Mouse (Mus musculus) gastrocnemius, adult 8-10 months (tissue): ENCODE results near the gene Cdk5rap3. TPM values are rescaled to one million over a fixed set of nuclear protein-coding genes. Genes with fewer than 3 reads are reported as not detected.

ENCODE experiments used
- DNase-seq, 2 experiments: peaks; one replicate each; pipeline ENCODE4 v3.0.0; 2022; ENCODE audit warnings: low spot score in 2 of 2
- total RNA-seq, 4 experiments: library from RNA; stranded (reverse); gene quantifications; 2 replicates each; pipeline ENCODE4 v1.2.4; 2022

The Cdk5rap3 gene
- total RNA-seq: 10 to 100 TPM; 23.0 to 30.7 (median 27.9) TPM

DNA sequence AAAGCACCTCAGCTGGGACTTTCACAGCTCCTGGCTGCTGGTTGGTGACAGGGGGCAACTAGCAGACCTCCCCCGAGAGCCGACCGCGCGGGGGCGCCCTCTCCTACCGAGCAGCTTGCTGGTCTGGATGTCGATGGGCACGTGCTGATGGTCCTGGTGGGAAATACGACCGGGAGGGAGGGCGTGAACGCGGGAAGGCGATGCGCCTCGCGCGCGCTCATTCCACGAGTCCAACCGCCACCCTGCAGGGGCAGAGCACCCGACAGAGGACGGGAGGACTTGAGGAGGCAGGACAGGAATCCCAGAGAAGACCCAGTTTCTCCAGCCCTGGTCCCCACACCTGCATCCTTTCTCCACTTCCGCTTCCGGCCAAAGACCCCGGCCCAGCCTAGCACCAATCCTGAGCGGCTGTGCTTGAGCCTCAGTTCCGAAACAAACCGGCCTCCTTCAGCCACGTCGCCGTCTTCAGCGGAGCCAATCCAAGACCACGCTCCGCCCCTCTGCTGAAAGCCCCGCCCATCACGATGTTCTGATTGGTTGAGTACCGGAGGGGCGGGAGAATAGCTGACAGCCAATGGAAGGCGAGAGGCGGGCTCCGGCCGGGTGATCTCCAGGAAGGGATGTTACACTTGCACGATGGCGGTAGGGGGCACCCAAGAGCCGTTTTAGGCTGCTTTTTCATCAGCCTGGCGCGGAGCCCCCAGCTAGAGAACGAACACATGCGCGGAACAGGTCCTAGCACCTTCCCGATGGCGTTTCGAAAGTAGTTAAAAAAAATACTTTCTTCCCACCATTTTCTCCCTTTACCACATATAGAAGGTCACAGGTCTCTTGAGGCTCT lies at the start of gene Cdk5rap3:
Gene Cdk5rap3 (minus strand): TSS at position 453 of the 841 bp plus-strand sequence.
- peak; percentile 98 for DNase-seq

DNA sequence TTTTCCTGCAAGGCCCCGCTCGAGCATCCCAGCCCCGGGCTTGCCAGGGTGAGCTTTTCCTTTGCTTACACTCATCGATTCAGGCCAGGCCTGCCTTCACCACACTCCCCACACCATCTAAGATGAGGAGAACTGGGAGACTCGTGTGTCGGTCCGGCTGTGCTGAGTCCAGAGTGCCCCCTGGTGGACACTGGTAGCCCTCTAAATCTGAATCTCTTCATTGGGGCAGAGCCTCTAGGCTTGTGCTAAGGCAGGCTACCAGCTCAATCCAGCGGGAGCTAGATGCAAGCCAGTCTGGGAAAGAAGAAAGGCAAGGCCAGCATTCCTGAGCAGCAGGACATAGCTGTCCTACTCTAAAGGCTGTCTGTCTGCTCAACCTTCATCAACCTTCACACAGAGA lies 47.3 kb upstream of the Cdk5rap3 start:
- DNase-seq: peak; percentile 86

DNA sequence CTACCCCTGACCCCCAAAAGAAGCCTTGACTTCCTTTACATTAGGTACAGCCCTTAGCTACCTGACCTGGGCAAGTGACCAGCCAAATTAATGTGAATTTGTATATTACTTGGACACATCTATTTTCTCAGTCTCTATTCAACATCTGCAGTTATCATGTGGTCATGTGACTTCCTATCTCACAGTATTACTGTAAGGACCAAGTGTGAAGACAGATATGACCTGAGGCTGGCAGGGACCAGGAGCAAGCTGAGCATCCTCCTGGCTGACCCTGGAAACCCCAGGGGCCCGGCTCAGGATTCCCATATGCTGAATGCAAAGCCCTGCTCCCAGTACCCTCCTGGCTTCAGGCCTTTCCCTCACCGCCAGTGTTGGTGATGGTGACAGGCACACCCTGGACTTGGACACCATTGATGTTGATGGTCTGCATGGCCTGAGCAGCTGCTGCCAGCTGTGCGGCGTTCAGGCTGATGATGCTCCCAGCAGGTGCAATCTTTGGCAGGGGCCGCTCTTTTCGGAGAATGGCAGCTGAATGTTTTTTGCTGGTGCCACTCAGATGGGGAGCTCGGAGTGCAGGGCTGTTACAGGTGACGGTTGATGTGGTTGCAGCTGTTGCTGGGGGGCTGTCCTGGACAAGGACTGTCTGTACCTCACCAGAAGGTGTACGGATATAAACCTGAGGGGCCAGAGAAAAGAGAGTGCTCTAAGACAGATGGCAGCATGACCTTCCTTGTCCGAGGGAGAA lies 40.9 kb upstream of the Cdk5rap3 start:
- no peak for DNase-seq

DNA sequence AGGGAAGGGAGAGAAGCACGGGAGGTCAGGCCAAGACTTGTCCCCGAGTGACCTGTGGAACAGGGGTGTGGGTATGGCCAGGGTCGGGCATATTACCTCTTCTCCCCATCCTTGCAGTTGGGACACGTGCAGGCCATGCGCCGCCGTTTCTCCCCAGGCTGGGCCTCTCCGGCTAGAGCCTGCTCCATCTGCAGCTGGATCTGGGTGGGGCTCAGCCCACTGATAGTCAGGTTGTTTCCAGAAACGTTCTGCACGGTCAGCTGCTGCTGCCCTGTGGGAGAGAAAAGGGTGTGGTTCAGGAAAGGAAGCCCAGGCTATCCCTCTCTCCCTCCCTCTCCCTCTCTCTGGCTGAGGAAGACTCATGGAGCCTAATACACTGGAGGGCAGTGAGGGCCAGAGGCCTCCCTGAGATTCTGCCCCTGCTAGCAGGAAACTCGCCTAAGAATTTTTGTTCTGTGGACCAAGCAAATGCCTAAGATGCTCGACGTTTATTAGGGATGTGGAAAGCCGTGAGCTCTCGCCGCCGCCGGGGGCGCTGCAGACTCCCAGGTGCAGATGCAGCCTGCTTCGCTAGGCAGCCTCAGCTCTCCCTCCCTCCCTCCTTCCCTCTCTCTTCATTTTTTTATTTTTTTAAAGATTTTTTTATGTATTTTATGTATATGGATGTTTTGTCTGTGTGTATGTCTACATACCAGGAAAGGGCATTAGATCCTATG lies 39.9 kb upstream of the Cdk5rap3 start:
- peak; percentile 40 to 69 for DNase-seq

DNA sequence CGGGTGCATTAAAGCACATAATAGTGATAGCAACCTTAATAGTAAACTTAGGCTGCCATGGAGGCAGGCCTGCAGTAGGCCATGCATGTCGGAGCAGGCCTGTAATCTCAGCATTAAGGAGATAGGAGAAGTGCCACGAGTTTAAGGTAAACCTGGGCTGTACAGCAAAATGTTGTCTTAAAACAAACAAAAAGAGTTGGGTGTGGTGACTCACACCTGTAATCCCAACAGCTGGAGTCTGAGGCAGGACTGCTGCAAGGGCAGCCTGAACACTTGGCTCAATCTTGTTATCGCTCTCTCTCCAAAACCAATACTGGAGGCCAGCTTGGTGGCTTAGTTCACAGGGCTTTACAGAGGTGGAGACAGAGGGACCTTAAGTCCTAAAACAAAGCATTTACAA lies 38.8 kb upstream of the Cdk5rap3 start:
- no peak for DNase-seq

DNA sequence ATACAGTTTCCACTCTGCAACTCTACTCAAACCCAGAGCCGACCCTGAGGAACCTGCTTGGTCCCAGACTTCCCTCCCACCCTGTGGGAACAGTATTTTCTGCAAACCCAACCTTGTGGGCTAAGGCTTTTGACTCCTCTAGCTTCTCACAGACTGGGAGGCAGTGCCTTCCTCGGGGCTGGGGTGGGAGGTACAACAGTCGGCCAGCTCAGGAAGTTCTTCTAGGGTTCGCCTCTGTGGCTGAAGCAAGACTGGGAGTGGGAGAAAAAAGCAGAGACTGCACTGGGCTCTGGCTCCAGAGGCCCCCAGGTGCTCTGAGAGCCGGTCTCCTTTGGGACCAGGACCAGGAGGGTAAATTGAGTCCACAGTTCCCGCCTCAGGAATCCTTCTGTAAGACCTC lies 36.6 kb upstream of the Cdk5rap3 start:
- no peak for DNase-seq

DNA sequence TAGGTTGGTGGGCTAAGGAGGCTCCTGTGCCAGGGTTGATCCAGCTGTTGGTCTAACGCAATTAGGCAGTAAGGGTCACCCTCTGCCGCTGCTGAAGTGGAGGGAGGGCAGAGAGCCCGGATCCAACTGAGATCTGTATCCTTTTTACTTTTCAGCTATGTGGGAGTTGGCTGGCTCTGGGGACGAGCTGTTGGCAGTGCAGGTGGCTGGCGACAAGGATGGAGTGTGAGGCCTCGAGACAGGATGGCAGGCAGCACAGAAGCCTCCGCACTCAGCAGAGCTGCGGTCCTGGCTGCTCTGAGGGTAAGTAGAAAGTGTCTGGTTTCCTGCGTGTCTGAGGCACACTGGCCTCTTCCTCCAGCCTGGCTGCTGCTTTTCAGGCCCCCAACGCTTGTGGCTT lies 36.1 kb upstream of the Cdk5rap3 start:
- DNase-seq: no peak

DNA sequence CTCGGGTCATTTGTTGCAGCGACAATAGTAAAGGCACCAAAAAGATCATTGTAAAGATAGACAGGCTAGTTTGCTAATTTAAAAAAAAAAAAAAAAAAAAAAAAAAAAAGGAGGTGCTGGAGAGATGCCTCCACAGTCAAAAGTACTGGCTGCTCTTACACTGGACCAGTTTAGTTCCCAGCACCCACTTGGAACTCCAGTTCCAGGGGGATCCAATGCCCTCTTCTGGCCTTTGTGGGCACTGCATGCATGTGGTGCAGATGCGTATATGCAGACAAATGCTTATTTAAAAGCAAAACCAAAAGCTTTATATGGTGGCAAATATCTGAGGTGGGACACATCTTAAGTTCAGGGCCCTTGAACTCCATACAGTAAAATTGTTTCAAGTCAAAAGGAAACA lies 34.5 kb upstream of the Cdk5rap3 start:
- DNase-seq: no peak

DNA sequence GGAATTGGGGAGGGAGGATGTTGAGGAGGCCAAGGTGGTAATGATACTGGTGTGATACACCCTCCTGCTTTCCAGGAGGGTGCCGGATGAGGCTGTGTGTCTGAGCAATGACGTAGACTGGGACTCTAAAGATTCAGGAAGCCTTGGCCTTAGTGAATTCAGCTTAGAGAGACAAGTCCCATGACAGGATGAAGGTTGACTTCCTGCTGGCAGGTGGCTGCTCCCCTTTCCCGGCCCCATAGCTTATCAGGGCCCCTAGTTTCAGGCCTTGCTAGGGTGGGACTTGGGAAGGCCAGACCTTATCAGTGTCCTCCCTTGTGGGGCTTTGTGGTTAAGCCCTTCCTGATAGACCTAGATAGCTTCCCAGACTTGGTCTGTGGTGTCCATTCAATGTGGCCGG lies 31.6 kb upstream of the Cdk5rap3 start:
- DNase-seq: no peak

DNA sequence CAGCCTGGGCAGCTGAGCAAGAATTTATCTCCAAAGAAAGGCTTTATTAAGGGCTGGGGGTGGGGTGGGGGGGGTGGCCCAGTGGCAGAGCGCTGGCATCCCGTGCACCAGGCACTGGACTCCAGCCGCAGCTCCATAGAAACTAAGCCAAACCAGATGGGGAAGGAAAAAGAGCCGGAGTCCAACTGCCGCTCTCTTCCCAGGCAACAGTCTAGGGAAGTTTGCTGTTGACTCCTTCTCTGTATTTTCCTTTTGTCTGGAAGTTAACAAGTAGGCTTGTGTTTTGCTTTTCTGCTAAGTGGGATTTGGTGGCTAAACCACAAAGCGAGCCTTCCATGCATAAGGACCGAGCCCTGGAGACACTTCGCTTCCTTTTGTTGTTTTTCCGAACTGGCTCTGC lies 30.2 kb upstream of the Cdk5rap3 start:
- DNase-seq: no peak

DNA sequence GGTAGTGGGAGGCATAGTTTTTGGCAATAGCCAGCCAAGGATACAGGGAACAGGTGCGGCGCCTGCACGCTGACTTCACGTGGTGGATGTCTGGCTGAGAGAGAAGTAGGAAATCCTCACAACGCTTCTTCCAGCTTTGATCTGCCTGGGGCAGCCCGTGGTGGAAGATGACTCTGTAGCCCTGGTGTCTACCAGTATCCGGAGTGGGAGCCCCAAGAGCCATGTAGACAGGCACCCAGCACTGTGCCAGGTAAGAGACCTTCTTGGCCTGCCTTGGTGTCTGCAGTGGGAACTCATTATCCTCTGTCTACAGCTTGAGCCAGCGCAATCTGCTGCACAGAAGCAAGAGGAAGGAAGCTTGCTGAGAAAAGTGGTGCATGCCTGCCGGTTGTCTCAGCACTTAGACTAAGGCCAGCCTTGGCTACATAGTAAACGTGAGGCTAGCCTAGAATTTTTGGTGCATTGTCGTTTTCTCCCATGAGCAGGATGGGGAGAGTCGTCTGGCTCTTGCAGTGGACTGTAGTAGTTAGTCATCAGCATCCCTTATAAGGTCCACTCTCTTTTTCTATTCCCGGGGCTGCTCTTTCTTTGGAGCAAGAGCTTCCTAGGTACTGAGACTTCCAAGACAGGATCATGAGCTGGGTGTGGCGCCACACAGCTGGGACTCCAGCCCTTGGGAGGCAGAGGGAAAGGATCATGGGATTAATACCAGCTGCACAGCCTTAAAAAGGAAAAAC lies 28.7 kb upstream of the Cdk5rap3 start:
- DNase-seq: no peak

DNA sequence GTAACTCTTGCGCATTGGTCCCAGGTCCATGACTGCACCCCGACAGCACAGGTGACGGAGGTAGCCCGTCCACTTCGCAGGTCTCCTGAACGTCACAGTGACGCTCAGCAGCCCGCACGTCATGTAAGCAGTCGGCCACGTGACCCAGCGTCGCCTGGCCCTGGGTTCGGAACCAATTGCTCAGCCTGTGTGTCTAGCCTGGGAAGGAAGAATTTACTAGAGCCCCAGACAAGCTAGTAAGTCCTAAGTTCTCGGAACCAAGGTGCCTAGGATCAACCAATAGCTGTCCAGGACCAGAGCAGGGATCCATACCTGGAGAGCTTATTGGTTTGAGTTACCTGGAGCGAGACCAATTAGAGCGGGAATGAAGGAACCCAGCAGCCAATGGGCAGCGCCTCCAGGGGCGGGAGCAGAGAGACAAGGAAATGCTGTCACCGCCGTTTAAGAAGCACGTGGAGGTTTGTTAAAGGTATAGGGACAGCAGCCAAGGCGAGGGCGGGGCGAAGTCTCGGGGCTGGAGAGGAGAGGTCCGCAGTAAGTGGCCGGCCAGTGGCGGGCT lies 27.5 kb upstream of the Cdk5rap3 start, which contains the start of gene Pnpo:
Gene Pnpo (minus strand): TSS at position 241 of the 559 bp plus-strand sequence.
- peak; percentile 87 to 89 for DNase-seq

DNA sequence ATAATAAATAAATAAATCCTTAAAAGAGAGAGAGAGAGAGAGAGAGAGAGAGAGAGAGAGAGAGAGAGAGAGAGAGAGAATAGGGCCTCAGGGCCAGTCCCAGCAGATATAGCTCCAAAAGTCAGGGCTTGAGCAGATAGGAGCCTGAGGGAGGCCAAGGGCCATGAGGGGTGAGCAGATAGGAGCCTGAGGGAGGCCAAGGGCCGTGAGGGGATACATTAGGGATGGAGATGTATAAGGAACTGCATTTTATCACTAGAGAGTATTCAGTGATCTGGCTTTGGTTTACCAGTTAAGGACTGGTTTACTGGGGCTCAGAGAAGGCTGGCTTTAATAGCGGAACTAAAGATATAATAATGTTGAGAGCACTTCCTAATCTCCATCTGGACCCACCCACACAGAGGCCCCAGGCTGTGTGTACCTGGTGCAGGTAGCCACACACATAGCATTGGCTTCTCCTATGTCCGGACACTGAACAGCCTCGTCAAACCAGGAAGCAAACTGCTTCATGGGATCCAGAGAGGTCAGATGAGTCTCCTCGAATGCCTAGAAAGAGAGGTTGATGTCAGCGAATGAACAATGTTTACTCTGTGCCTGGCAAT lies 25.8 kb upstream of the Cdk5rap3 start:
- DNase-seq: no peak

DNA sequence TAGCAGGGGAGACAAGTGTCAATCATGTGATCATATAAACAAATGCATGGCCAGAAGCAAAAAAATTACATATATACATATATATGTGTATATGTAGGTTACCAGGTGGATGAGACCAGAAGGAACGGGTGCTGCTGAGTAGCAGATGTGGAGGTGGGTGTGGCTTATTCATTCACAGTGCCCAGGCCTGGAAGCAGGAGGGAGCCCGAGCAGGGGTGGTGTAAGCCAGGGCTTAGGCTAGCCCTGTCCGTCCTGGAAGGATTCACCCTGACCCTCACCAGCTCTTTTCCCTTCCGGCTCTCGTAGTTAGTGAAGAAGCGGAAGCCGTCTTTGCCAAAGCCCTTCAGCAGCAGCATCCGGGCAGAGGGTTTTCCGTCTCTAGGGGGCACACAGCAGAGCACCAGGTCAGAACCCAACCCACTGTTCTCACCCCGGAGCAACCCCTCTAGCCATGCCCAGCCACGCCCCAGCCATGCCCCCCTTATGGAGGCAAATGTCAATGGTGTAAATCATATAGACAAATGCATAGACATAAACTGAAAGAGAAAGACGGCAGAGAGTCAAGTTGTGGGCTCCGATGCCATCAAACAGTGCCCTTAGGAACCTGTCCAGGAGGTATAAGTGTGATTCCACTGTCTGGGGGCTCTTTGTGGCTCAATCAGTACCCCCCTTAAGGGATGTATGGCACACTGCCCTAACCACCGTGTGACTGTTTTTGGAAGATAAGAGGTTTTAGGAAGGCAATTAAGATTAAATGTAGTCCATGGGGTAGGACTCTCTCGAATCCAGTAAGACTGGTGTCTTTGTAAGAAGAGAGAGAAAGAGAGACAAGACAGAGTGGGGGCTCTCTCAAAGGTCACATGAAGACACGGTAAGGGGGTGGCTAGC lies 24.5 kb upstream of the Cdk5rap3 start:
- DNase-seq: no peak

DNA sequence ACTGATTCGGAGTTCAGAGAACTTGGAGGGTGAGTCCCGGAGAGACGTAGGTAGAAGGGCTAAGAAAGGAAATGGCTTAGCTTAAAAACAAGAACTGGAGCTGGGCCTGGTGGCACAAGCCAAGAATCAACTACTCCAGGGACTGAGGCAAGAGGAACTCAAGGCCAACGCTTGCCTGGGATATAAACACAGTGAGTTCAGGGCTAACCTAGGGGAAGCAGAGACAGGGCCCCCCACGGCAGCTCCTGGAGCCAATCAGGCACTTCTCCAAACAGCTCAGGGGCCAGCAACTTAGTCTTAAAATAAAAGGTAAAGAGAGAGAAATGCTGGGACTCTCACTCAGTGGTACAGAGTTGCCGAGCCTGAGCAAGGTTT lies 22.1 kb upstream of the Cdk5rap3 start:
- no peak for DNase-seq

DNA sequence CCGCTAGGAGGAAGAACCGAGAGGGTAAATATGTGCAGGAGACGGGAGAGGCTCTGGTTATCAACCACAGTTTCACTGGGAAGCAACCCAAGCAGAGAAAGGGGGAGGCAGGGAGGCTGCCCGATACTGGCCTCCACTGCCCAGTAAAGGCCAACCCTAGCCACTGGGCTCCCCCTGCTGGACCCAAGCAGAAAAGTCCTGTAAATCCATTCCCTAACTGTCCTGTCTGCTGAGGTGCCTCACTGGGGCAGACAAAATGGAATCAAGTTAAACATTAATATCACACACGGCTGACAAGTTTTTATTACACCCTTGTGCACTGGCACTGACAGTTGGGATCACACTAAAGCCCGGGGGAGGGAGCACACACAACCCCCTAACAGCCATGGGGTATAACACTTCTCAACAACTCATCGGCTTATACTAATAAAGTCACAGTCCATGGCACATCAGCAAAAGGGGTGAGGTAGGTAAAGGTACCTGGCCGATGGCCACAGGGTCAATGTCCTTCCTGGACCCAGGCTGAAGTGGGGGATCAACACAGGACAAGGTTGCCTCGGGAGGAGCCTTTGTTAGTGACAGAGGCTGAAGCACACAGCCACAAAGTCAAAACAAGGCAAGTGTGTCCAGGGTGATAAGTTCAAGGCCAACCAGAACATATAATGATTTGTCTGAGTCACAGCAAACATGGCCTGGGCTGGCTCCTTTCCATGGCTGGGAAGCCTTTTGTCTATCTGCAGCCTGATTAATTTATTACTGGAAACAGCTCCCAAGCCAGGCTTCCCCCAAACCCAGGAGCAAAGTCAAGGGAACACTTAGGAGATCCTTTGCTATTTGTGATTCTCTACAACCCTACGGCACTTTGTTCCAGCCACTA lies 21.5 kb upstream of the Cdk5rap3 start:
- DNase-seq: peak in 1 of 2 experiments; percentile 40

DNA sequence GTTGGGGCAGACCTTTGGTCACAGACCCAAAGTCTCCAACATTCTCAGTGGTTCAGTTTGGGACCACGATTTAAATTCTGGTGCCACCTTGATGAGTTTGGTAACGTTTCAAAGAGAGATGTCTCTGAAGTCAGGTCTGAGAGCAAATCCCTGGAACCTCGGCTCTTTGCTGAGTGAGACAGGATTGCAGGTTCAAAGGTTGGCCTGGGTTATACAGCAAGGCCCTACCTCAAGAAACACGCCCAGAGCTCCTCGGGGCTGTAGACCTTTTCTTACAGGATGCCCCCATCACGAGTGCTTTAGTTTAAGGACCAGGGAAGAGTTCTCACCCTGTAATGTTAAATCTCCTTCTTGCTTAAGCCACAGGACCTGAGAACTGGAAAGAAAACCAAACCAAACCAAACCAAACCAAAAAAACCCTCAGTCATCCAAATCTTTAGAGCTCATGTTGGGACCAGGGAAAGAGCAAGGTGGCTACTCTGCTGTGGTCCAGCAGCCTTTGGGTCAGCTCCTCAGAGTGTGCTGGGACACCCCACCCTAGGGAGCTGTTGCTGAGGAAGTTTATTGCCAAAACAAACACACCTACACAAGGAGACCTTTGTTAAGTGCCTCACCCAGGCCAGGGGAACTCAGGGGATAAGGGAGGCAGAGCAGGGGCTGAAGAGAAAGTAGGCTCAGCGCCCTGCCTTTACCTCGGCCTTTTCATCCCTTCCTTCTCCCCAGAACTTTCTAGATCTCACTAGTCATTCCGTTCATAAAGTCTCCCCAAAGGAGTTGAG lies 19.8 kb upstream of the Cdk5rap3 start:
- DNase-seq: no peak

DNA sequence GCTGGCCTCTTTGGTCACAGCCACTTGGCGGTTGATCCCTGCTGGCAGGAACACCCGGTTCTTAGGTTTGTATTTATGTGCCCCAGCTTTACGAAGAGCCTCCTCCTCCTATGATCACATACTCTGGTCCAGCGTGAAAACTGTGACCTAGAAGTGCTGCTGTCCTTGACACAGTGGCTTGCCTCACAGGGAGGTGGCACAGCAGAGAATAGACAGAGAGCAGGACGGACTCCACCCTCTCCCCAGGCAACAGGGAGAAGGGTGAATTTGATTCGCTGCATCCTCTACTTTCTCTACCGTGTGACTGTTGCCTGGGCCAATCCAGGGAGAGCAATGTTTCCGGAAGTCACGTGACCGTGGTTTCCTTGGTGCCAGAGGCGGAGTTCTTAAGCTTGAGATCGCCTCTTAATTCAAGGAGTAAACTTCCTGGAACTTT lies 18.6 kb upstream of the Cdk5rap3 start:
- DNase-seq: no peak
